Mouse (Mus musculus) liver, embryonic 14.5 days (tissue): ENCODE data around the gene Pgrmc1.

Source experiments
- CTCF ChIP-seq: IDR thresholded peaks from 2 replicates; pipeline ENCODE4 v1.5.1; 2016; ENCODE audit warnings: antibody characterized with exemption, low read depth, control low read depth
- EP300 ChIP-seq: IDR thresholded peaks from 2 replicates; pipeline ENCODE4 v1.6.1; 2016; ENCODE audit warnings: antibody characterized with exemption, low read depth

- TF ChIP-seq CTCF (no peak), EP300 (no peak)
Measured at GRCm38 (mm10) chrX:36591539-36591938, 6.5 kb upstream of the Pgrmc1 start.
